Mouse (Mus musculus) bone marrow, adult 2 months (tissue): Measurements from ENCODE around the gene Gm7168.

Source experiments
- CTCF ChIP-seq: fragments of 200-500 bp; IDR thresholded peaks from 2 replicates; pipeline ENCODE4 v1.5.1; 2011; ENCODE audit warnings: low read length, control low read depth; ENCODE audit not compliant: control insufficient read depth, insufficient read depth
- POLR2A ChIP-seq: fragments of 200-500 bp; IDR thresholded peaks from 2 replicates; pipeline ENCODE4 v1.6.1; 2011; ENCODE audit warnings: low read depth, mild to moderate bottlenecking, control low read depth, low read length, borderline replicate concordance; ENCODE audit not compliant: control insufficient read depth

GRCm38 (mm10) chr17:13924588-13924987, 23.6 kb upstream of the Gm7168 start:
- TF ChIP-seq CTCF (no peak), POLR2A (no peak)
